Mouse (Mus musculus): ENCODE results near the gene Flt3.

DNA sequence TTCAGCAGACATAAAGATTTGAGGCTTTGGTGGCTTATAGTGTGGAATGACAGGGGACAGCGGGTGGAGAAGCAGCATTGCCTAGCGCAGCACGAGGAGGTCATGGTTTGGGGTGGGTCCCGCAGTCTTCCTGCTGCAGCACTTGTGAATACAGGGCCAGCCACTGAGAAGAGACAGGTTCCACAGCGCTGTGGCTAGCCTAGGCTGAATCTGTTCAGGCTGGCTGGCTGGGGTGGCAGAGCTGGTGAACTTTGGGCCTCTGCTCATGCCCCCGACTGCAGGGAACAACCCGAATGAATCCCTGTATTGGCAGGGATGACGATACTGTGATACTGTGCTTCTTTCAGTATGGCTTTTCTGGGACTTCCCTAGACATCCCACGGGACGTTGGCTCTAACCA lies 56.4 kb downstream of the Flt3 start:
- TF ChIP-seq CTCF (conservative IDR thresholded peaks at IDR 0.05; ENCODE audit: insufficient read depth, insufficient read length, low read depth, low read length) (no peak), POLR2A (IDR thresholded peaks at IDR 0.05; ENCODE audit: low read depth, low read length) (no peak)

Measured in kidney, adult 2 months (tissue).